Mouse (Mus musculus): ENCODE results near the gene Syne4. TPM values are rescaled to one million over a fixed set of nuclear protein-coding genes. Genes with fewer than 3 reads are reported as not detected.
A peak's percentile ranks its signal among the peaks of the same experiment; 100 is the strongest.

Gene Syne4
- polyA plus RNA-seq, 1 experiment from 2014 or later, result 101 TPM

- Histone ChIP-seq H3K36me3 (no peaks in the 10 kb centered on the region), H3K27ac (no peak overlapping the region), H3K4me1 (no peaks in the 10 kb centered on the region; the same call in 1 of the 2 replicates), H3K27me3 (peaks cover 26% of the 10 kb centered on the region), H3K9me3 (no peaks in the 10 kb centered on the region), H3K4me3 (no peak overlapping the region), H3K9ac (no peak overlapping the region), H3K4me2 (replicated peaks) (no peak overlapping the region)
- 0 out of 2 replicates have a peak, but pooled peaks have one; percentile 36 for ATAC-seq (ENCODE audit: insufficient number of reproducible peaks, insufficient read depth, low FRiP score, low TSS enrichment)
- WGBS, result 56% methylated on average over 4 of the region's 4 CpGs
Measured at GRCm38 (mm10) chr7:30333436-30333835, 18.8 kb downstream of the Syne4 start.

DNA sequence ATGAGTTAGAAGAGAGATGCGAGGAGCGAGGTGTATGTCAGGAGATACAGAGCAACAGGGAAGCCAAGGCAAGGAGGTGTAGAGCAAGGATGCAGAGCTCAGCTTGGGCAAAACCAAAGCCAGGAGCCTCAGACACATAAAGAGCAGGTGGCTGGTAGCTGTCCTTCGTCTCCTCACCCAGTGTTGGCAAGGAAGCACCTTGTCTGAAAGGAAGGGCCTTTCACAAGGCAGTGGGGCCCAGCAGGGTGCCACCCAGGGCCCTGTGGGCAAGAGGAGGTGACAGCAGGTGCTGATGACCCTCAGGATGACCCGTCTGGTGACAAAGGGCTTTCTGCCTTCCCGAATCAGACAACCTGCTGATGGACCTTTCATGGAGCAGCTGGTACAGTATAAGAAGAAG, 20.0 kb downstream of the Syne4 start:
- ATAC-seq (ENCODE audit: insufficient number of reproducible peaks, insufficient read depth, low FRiP score, low TSS enrichment), result no peak
- Histone ChIP-seq H3K27me3 (peaks cover 31% of the 10 kb centered on the region), H3K27ac (no peak overlapping the region), H3K9ac (no peak overlapping the region), H3K4me2 (replicated peaks) (no peak overlapping the region), H3K9me3 (no peaks in the 10 kb centered on the region), H3K4me3 (no peak overlapping the region), H3K36me3 (no peaks in the 10 kb centered on the region), H3K4me1 (no peaks in the 10 kb centered on the region; the same call in 1 of the 2 replicates)
- WGBS, result 68% methylated on average over 5 of the region's 5 CpGs

GRCm38 (mm10) chr7:30335688-30336087, 21.1 kb downstream of the Syne4 start:
- 79% methylated on average over 6 of the region's 6 CpGs for WGBS
- no peak for ATAC-seq (ENCODE audit: insufficient number of reproducible peaks, insufficient read depth, low FRiP score, low TSS enrichment)
- no peak overlapping the region for H3K9ac ChIP-seq

DNA sequence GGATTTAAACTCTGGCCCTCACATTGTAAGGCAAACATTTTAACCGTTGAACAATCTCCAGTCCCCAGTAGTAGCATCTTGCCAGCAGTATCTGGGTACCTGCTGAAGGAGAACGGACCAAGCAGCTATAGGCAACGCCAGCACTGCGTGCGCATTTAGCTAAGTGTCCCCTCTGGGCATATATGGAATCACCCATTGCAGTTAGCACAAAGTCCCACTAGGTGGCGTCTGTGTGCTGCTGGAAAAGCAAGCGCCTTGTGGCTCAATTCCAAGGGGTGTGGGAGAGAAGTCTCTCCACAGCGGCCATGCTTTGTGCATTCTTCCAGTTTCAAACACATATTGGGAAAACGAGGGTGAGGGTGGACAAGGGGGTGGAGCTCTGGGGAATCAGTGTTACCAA, 21.8 kb downstream of the Syne4 start:
- H3K9me3 ChIP-seq, result no peaks in the 10 kb centered on the region
- no peak overlapping the region for H3K4me3 ChIP-seq
- no peaks in the 10 kb centered on the region; the same call in 1 of the 2 replicates for H3K4me1 ChIP-seq
- peaks cover 31% of the 10 kb centered on the region for H3K27me3 ChIP-seq
- 1% methylated on average over 9 of the region's 9 CpGs for WGBS
- no peak overlapping the region for H3K4me2 ChIP-seq (replicated peaks)
- no peak overlapping the region for H3K27ac ChIP-seq
- no peak for ATAC-seq (ENCODE audit: insufficient number of reproducible peaks, insufficient read depth, low FRiP score, low TSS enrichment)
- H3K36me3 ChIP-seq, result no peaks in the 10 kb centered on the region
- H3K9ac ChIP-seq, result no peak overlapping the region

More at GRCm38 (mm10) chr7:30335688-30336087, 21.1 kb downstream of the Syne4 start:
- Histone ChIP-seq H3K27ac (no peak overlapping the region), H3K36me3 (no peaks in the 10 kb centered on the region), H3K4me1 (no peaks in the 10 kb centered on the region; the same call in 1 of the 2 replicates), H3K4me3 (no peak overlapping the region), H3K9me3 (no peaks in the 10 kb centered on the region), H3K27me3 (peaks cover 31% of the 10 kb centered on the region), H3K4me2 (replicated peaks) (no peak overlapping the region)

GRCm38 (mm10) chr7:30339432-30340109, 25.0 kb downstream of the Syne4 start:
- Histone ChIP-seq H3K4me1 (peaks cover 6% of the 10 kb centered on the region; the same call in 1 of the 2 replicates), H3K9ac (no peak overlapping the region), H3K4me2 (replicated peaks) (no peak overlapping the region), H3K36me3 (no peaks in the 10 kb centered on the region), H3K9me3 (no peaks in the 10 kb centered on the region), H3K27ac (no peak overlapping the region), H3K4me3 (no peak overlapping the region), H3K27me3 (peaks cover 20% of the 10 kb centered on the region)
- no peak for ATAC-seq (ENCODE audit: insufficient number of reproducible peaks, insufficient read depth, low FRiP score, low TSS enrichment)
- 76% methylated on average over 5 of the region's 5 CpGs for WGBS

DNA sequence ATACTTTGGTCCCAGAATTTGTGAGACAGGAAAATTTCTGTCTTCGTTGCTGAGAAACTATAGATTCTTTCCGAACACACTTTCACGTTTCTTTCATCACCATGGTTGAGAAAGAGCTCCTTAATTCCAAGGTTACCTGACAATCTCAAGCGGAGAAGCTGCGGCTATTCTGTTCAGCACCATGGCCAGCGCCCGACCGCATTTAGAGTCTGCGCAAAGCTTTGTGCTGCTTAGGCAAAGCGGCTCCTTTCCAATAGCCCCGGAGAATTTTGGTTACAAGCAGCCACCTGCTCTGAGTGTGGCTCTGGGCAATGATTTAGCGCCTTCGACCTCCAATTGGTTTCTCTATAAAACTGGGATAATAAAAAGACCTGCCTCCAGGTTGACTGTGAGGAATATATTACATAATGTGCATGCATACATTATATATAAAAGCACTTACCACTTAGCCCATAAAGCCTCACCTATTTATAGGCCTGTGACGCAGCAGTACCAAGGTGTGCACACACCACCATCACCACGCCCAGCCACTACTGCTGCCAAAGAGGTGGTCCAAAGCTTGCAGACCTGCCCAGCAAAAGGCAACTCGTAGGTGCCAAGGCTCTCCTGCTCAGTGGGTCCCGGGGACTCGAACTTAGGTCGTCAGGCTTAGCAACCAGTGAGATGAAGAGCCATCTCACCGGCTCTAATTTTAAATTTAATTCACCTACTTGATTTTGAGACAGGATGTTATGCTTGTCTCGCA, 32.2 kb downstream of the Syne4 start:
- H3K4me3 ChIP-seq, result no peak overlapping the region
- H3K4me1 ChIP-seq, result peaks cover 9% of the 10 kb centered on the region; the same call in 1 of the 2 replicates
- H3K27ac ChIP-seq, result no peak overlapping the region
- H3K4me2 ChIP-seq (replicated peaks), result no peak overlapping the region
- H3K36me3 ChIP-seq, result no peaks in the 10 kb centered on the region
- peaks cover 32% of the 10 kb centered on the region for H3K27me3 ChIP-seq
- H3K9me3 ChIP-seq, result no peaks in the 10 kb centered on the region
- WGBS, result 27% methylated on average over 21 of the region's 21 CpGs
- no peak overlapping the region for H3K9ac ChIP-seq
- no peak for ATAC-seq (ENCODE audit: insufficient number of reproducible peaks, insufficient read depth, low FRiP score, low TSS enrichment)

GRCm38 (mm10) chr7:30347828-30348227, 33.2 kb downstream of the Syne4 start:
- WGBS, result 1% methylated on average over 30 of the region's 30 CpGs
- H3K4me2 ChIP-seq (replicated peaks), result no peak overlapping the region
- H3K4me3 ChIP-seq, result no peak overlapping the region
- no peak overlapping the region for H3K27ac ChIP-seq
- H3K27me3 ChIP-seq, result peaks cover 32% of the 10 kb centered on the region
- no peak for ATAC-seq (ENCODE audit: insufficient number of reproducible peaks, insufficient read depth, low FRiP score, low TSS enrichment)
- peaks cover 9% of the 10 kb centered on the region; the same call in 1 of the 2 replicates for H3K4me1 ChIP-seq
- H3K36me3 ChIP-seq, result no peaks in the 10 kb centered on the region
- no peaks in the 10 kb centered on the region for H3K9me3 ChIP-seq
- H3K9ac ChIP-seq, result no peak overlapping the region

DNA sequence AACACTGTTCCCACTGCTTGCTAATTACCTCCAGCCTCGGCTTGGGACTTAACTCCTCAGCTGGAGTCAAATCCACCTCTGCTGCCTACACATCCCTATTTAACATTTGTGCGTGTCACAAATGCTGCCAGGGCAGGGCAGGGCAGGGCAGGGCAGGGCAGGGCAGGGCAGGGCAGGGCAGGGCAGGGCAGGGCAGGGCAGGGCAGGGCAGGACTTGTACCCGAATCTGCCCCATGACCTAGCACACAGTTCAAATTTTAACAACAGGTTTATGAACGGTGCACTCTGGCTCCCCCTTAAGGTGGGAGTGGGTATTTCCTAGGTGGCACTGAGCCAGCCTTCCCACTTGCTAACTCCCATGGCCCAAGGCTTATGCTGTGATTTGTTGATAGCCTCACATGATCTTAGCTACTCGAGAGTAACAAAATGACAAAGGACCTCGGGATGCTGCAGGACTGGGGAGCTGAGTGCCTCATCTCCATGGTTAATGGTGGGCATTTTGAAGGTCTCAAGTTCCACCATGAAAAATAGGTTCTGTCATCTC, 38.7 kb downstream of the Syne4 start:
- H3K27ac ChIP-seq, result no peak overlapping the region
- H3K27me3 ChIP-seq, result peaks cover 16% of the 10 kb centered on the region
- no peak for ATAC-seq (ENCODE audit: insufficient number of reproducible peaks, insufficient read depth, low FRiP score, low TSS enrichment)
- peaks cover 23% of the 10 kb centered on the region for H3K36me3 ChIP-seq
- H3K4me3 ChIP-seq, result no peak overlapping the region
- no peak overlapping the region for H3K9ac ChIP-seq
- H3K4me1 ChIP-seq, result no peaks in the 10 kb centered on the region
- H3K4me2 ChIP-seq (replicated peaks), result no peak overlapping the region
- WGBS, result 9% methylated on average over 6 of the region's 6 CpGs
- H3K9me3 ChIP-seq, result no peaks in the 10 kb centered on the region

DNA sequence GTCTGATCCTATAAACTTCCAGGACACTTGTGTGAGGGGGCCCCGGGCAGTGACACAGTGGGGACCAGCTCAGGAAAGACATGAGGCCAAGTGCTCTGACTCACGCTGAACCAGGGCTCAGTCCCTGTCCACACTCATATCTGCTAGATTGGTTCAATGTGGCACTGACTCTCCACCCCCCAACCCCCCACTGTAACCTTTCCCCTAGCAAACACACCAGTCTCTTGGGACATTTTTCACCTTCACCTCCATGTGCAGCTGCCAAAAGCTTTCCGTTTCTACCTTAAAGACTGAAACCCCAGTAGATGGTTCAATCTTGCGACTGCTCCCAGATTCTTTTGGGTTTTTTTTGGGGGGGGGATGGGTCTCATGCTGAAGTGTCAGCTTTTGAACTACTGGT, 39.5 kb downstream of the Syne4 start:
- H3K27me3 ChIP-seq, result peaks cover 9% of the 10 kb centered on the region; the same call in 1 of the 2 replicates
- no peak overlapping the region for H3K27ac ChIP-seq
- peaks cover under 1% of the 10 kb centered on the region; the same call in 1 of the 2 replicates for H3K4me1 ChIP-seq
- H3K36me3 ChIP-seq, result peaks cover 23% of the 10 kb centered on the region
- H3K9me3 ChIP-seq, result no peaks in the 10 kb centered on the region
- no peak overlapping the region for H3K9ac ChIP-seq
- H3K4me3 ChIP-seq, result no peak overlapping the region
- WGBS, result 63% methylated on average over 4 of the region's 4 CpGs
- no peak overlapping the region for H3K4me2 ChIP-seq (replicated peaks)
- no peak for ATAC-seq (ENCODE audit: insufficient number of reproducible peaks, insufficient read depth, low FRiP score, low TSS enrichment)

DNA sequence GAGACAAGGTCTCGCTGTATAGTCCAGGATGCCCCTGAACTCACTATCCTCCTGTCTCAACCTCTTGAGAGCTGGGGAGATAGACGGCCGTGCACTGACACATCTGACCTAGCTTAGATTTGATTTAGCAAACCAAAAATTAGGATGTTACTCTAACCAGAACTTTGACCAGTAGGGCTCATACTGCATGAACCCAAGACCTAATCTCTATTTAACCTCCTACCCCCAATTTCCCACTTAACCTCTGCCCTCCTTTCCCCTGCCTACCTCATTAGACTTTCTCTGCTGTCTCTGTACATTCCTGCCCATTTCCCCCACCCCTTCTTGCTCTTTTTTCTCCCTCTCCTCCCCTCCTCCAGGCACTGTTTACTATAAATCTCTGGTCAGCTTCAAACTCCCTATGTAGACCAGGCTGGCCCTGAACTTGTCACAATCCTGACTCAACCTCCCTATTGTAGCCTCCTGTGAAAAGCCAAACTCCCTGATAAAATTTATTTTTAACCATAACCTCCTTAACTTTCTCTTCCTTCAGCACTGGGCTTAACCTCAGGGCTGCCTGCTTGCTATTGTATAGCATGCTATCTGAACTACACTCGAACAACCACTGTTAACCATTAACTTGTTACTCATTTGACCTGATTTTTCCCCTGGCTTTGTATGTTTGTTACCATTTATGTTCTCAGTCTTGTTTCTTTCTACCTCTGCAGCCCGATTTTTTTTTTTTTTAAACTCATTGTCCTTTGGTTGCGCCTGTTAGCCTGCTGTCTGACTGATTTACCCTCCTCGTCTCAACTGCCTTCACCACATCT, 44.0 kb downstream of the Syne4 start:
- Histone ChIP-seq H3K9me3 (no peaks in the 10 kb centered on the region), H3K36me3 (peaks cover 38% of the 10 kb centered on the region), H3K4me3 (no peak overlapping the region), H3K4me2 (replicated peaks) (no peak overlapping the region), H3K27ac (no peak overlapping the region), H3K9ac (no peak overlapping the region), H3K27me3 (0 out of 2 replicates have a peak, but pooled peaks cover under 1% of the 10 kb centered on the region), H3K4me1 (peaks cover 30% of the 10 kb centered on the region)
- no peak for ATAC-seq (ENCODE audit: insufficient number of reproducible peaks, insufficient read depth, low FRiP score, low TSS enrichment)
- 59% methylated on average over 7 of the region's 7 CpGs for WGBS

GRCm38 (mm10) chr7:30359276-30359865, 44.8 kb downstream of the Syne4 start:
- Histone ChIP-seq H3K27ac (no peak overlapping the region), H3K4me2 (replicated peaks) (no peak overlapping the region; the same call in 1 of the 2 replicates), H3K4me3 (no peak overlapping the region), H3K9ac (no peak overlapping the region), H3K4me1 (peaks cover 31% of the 10 kb centered on the region), H3K36me3 (peaks cover 38% of the 10 kb centered on the region), H3K27me3 (peaks cover 9% of the 10 kb centered on the region; the same call in 1 of the 2 replicates), H3K9me3 (no peaks in the 10 kb centered on the region)
- ATAC-seq (ENCODE audit: insufficient number of reproducible peaks, insufficient read depth, low FRiP score, low TSS enrichment), result no peak
- 84% methylated on average over 31 of the region's 31 CpGs for WGBS
